Mouse (Mus musculus) limb, embryonic 14.5 days (tissue): ENCODE results near the gene Icam5. TPM values are rescaled to one million over a fixed set of nuclear protein-coding genes. Genes with fewer than 3 reads are reported as not detected.

Experiments used
- ATAC-seq: fragments of 200-750 bp; cut with Nextera tagmentation; 2 replicates; pipeline ENCODE4 v1.8.0; 2017; ENCODE audit warnings: low read depth, moderate number of reproducible peaks, moderate TSS enrichment; ENCODE audit not compliant: low FRiP score
- DNase-seq: peaks from one replicate; pipeline ENCODE4 v3.0.0-alpha.2; 2015; ENCODE audit warnings: low spot score
- H3K27ac ChIP-seq: fragments of 300-500 bp; sonication (generic); replicated peaks from 2 replicates; pipeline ENCODE4 v1.5.1; 2014; ENCODE audit warnings: low read depth, mild to moderate bottlenecking, low read length, moderate library complexity, mixed read lengths
- H3K27me3 ChIP-seq: fragments of 300-500 bp; sonication (generic); 2 replicates; pipeline ENCODE4 v1.6.1; 2014; ENCODE audit warnings: low read length, mixed read lengths; ENCODE audit not compliant: control insufficient read depth, insufficient read depth
- H3K36me3 ChIP-seq: fragments of 300-500 bp; sonication (generic); 2 replicates; pipeline ENCODE4 v1.6.1; 2014; ENCODE audit warnings: mild to moderate bottlenecking, low read length, moderate library complexity, mixed read lengths; ENCODE audit not compliant: control insufficient read depth, insufficient read depth
- H3K4me1 ChIP-seq: fragments of 300-500 bp; sonication (generic); 2 replicates; pipeline ENCODE4 v1.6.1; 2014; ENCODE audit warnings: antibody characterized with exemption, low read length, mixed read lengths; ENCODE audit not compliant: control insufficient read depth, insufficient read depth
- H3K4me2 ChIP-seq: fragments of 300-500 bp; sonication (generic); replicated peaks from 2 replicates; pipeline ENCODE4 v1.6.1; 2014; ENCODE audit warnings: low read depth, mild to moderate bottlenecking, low read length, moderate library complexity; ENCODE audit not compliant: severe bottlenecking
- H3K4me3 ChIP-seq: fragments of 300-500 bp; sonication (generic); replicated peaks from 2 replicates; pipeline ENCODE4 v1.5.1; 2014; ENCODE audit warnings: low read length
- H3K9ac ChIP-seq: fragments of 300-500 bp; sonication (generic); 2 replicates; pipeline ENCODE4 v1.6.1; 2014; ENCODE audit warnings: mild to moderate bottlenecking, low read depth, low read length, moderate library complexity; ENCODE audit not compliant: severe bottlenecking
- H3K9me3 ChIP-seq: fragments of 300-500 bp; sonication (generic); 2 replicates; pipeline ENCODE4 v1.6.1; 2016; ENCODE audit warnings: low read length; ENCODE audit not compliant: control insufficient read depth
- POLR2A ChIP-seq: fragments of 200-500 bp; IDR thresholded peaks from 2 replicates; pipeline ENCODE4 v1.8.0; 2012; ENCODE audit warnings: inconsistent platforms, mild to moderate bottlenecking, moderate library complexity, borderline replicate concordance; ENCODE audit not compliant: insufficient read depth, insufficient read length; ENCODE audit errors: extremely low read depth
- WGBS: fragments of 180-500 bp; shearing (Covaris S2); extraction: QIAGEN DNeasy Blood & Tissue Kit; methylation state at CpG from one replicate; pipeline ENCODE4 v1.1.7; 2014; 5-methylcytosine and 5-hydroxymethylcytosine counted together
- polyA plus RNA-seq, 2 experiments: library from polyadenylated mRNA; depleted of rRNA in 1 of 2; stranded (reverse) in 1 of 2; unstranded in 1 of 2; fragments of >200 nt; fragmentation: Nextera tagmentation in 1 of 2; extraction: Ambion mirVana in 1 of 2; gene quantifications; 2 replicates each; pipeline versions ENCODE4 v1.2.1 to v1.2.3; 2012 to 2014

The Icam5 gene
- polyA plus RNA-seq, 2 experiments: 0.11 to 0.34 TPM

DNA sequence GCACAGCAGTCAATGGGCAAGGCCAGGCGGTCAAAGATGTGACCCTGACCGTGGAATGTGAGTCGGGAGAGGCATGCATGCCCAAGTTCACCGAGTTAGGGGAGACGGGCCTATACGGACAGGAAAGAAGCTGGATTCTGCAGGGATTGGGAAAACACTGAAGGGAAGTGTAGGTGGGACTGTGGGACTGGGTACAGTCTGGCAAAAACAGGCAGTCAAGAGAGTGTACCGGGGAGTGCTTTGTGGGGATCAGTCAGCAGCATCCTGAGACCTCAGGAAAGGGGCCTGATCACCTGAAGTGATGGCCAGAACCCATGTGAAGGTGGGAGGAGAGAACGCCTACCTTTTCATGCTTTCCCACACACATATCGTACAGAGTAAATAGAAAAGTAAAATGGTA, 3.7 kb downstream of the Icam5 start:
- H3K4me2 ChIP-seq: no peak overlapping the region
- no peaks in the 10 kb centered on the region for H3K36me3 ChIP-seq
- no peak overlapping the region for H3K9ac ChIP-seq
- H3K4me1 ChIP-seq: peaks cover 27% of the 10 kb centered on the region
- H3K4me3 ChIP-seq: no peak overlapping the region
- WGBS: 22% methylated on average over 9 of the region's 9 CpGs
- no peak for TF ChIP-seq POLR2A
- H3K27me3 ChIP-seq: peaks cover 81% of the 10 kb centered on the region
- no peak for DNase-seq
- ATAC-seq: no peak
- no peak overlapping the region for H3K27ac ChIP-seq
- H3K9me3 ChIP-seq: no peaks in the 10 kb centered on the region

DNA sequence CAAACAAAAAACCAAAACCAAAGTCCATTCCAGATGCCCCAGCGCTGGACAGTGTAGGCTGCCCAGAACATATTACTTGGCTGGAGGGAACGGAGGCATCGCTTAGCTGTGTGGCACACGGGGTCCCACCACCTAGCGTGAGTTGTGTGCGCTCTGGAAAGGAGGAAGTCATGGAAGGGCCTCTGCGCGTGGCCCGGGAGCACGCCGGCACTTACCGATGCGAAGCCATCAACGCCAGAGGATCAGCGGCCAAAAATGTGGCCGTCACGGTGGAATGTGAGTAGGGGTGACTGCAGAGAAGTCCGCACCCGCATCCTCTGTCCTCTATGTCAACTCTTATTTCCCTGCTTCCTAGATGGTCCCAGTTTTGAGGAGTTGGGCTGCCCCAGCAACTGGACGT, 4.3 kb downstream of the Icam5 start:
- Histone ChIP-seq H3K4me1 (peaks cover 25% of the 10 kb centered on the region), H3K9me3 (no peaks in the 10 kb centered on the region), H3K36me3 (no peaks in the 10 kb centered on the region), H3K4me3 (no peak overlapping the region), H3K27me3 (peaks cover 81% of the 10 kb centered on the region), H3K9ac (no peak overlapping the region), H3K27ac (no peak overlapping the region), H3K4me2 (no peak overlapping the region)
- DNase-seq: no peak
- 10% methylated on average over 20 of the region's 20 CpGs for WGBS
- ATAC-seq: no peak
- TF ChIP-seq POLR2A: no peak

DNA sequence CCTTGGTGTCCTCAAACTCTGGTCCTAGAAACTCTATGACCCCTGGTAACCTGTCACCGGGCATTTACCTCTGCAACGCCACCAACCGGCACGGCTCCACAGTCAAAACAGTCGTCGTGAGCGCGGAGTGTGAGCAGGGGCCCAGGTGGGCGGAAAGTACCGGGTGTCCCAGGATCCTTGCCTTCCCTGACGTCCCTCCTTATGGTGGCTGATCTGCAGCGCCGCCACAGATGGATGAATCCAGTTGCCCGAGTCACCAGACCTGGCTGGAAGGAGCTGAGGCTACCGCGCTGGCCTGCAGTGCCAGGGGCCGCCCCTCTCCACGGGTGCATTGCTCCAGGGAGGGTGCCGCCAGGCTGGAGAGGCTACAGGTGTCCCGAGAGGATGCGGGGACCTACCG, 4.8 kb downstream of the Icam5 start:
- ATAC-seq (no peak), DNase-seq (no peak)
- H3K9ac ChIP-seq: no peak overlapping the region
- under 1% methylated on average over 22 of the region's 22 CpGs for WGBS
- peaks cover 21% of the 10 kb centered on the region for H3K4me1 ChIP-seq
- no peaks in the 10 kb centered on the region for H3K36me3 ChIP-seq
- H3K27ac ChIP-seq: no peak overlapping the region
- no peak for TF ChIP-seq POLR2A
- H3K4me2 ChIP-seq: peak overlapping the region; percentile 54; the same call in 1 of the 2 replicates
- H3K9me3 ChIP-seq: no peaks in the 10 kb centered on the region
- H3K4me3 ChIP-seq: peak overlapping the region; percentile 37
- peaks cover 79% of the 10 kb centered on the region for H3K27me3 ChIP-seq

DNA sequence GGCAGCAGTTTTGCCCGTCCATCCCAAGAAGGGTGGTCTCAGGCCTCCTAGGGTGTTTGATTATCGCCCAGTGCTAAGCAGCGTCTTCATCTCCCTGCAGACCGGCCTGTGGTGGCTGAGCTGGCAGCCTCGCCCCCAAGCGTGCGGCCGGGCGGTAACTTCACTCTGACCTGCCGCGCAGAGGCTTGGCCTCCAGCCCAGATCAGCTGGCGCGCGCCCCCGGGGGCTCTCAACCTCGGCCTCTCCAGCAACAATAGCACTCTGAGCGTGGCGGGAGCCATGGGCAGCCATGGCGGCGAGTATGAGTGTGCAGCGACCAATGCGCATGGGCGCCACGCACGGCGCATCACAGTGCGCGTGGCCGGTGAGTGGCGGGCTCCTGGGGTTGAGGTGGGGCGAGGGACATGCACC, 5.6 kb downstream of the Icam5 start:
- Histone ChIP-seq H3K4me3 (peak overlapping the region; percentile 37), H3K27me3 (peaks cover 71% of the 10 kb centered on the region), H3K9me3 (no peaks in the 10 kb centered on the region), H3K27ac (no peak overlapping the region), H3K4me2 (peak overlapping the region; percentile 54), H3K4me1 (peaks cover 15% of the 10 kb centered on the region), H3K36me3 (no peaks in the 10 kb centered on the region), H3K9ac (peak overlapping the region; percentile 43)
- no peak for TF ChIP-seq POLR2A
- peak; percentile 14 for DNase-seq
- WGBS: 2% methylated on average over 31 of the region's 31 CpGs
- 0 out of 2 replicates have a peak, but pooled peaks have one; percentile 15 for ATAC-seq

DNA sequence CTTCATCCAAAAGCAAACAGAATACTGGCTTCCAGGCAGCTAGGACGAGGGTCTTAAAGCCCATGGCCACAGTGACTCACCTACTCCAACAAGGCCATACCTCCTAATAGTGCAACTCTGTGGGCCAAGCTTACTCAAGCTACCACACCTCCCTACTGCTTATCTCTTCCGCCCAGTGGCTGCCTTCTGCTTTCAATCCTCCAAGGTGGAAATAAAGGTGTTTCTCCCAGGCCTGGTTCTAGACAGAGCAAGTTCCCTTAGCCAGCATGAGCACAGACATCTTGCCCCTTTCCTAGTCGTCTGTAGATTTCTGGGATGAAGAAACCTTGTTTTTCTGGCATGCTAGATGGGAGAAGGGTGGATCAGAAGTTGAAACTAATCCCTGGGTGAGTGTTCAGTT, 7.9 kb downstream of the Icam5 start:
- no peak for ATAC-seq
- H3K27ac ChIP-seq: no peak overlapping the region
- no peak overlapping the region for H3K4me3 ChIP-seq
- H3K4me1 ChIP-seq: peaks cover 11% of the 10 kb centered on the region
- DNase-seq: no peak
- no peak for TF ChIP-seq POLR2A
- H3K36me3 ChIP-seq: no peaks in the 10 kb centered on the region
- H3K9ac ChIP-seq: no peak overlapping the region
- 71% methylated on average over 3 of the region's 3 CpGs for WGBS
- H3K4me2 ChIP-seq: no peak overlapping the region
- H3K27me3 ChIP-seq: peaks cover 48% of the 10 kb centered on the region
- H3K9me3 ChIP-seq: no peaks in the 10 kb centered on the region

DNA sequence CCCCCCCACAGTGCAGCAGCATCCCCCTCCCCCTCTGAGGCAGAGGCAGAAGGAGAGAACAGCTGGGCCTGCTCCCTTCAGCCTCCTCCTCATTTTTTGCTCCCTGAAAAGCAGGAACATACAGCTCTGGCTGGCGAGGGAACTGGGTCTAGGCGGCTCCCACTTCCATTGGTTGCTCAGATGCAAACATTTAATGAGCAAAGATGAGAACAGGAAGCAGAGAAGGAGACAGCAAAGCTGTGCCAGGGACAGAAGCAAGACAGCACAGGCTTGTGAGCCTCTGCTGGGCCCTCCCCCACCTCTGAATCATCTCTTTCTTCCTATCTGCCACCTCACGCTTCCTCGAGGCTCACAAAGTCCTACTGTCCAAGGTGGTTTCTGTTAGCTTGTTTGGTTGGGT, 9.4 kb downstream of the Icam5 start:
- TF ChIP-seq POLR2A: no peak
- H3K27ac ChIP-seq: no peak overlapping the region
- no peak overlapping the region for H3K4me2 ChIP-seq
- DNase-seq (no peak), ATAC-seq (no peak)
- 37% methylated on average over 4 of the region's 4 CpGs for WGBS
- no peak overlapping the region for H3K4me3 ChIP-seq
- H3K27me3 ChIP-seq: peaks cover 33% of the 10 kb centered on the region
- H3K36me3 ChIP-seq: no peaks in the 10 kb centered on the region
- H3K9me3 ChIP-seq: no peaks in the 10 kb centered on the region
- H3K9ac ChIP-seq: no peak overlapping the region
- peaks cover 11% of the 10 kb centered on the region for H3K4me1 ChIP-seq
